Mouse (Mus musculus): ENCODE measurements at regions not wholly inside any gene's neighbourhood (a gene's known extent, or its start where the extent isn't known, plus 50 kb on each side); places are given as distances from the start of the nearest gene placed in this dataset.

DNA sequence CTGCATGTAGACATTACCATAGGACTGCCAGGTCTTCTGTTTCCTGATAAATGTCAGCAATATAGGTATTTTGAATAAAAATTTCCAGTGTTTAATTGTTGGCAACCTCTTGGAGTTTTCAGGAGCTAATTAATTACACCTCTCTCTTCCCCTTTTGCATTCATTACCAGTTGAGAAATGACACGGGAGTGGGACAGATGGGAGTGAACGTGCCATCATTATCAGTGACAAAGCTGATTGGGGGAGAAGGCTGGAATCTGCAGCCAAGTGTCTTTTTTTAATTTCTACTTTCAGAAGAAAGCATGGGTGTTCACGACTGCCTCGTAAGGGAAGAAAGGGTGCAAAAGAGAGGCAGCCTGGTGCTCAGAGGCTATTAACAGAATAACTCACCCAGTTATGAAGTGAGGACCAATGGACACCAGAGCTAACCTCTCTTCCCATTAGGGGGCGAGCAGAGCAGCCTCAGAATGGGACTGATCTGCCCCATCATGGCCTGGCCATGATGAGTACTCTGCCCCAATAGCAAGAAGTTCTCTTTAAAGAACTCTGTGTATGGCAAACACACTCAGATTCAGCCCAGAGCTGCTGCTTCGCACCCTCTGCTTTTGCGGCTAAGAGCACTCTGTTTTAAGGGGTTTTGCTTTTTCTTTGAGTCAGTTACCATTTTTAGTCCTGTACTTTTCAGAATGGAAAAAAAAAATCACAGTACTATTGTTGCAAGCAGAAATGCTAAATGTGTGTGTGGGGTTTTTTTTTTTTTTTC lies 55.1 kb upstream of the Spdl1 start:
- Histone ChIP-seq H3K79me2 (ENCODE audit: control insufficient read depth, insufficient read depth, low read length, poor library complexity) (no peaks in the 10 kb centered on the region), H3K27me3 (ENCODE audit: control insufficient read depth in 1 of 2, insufficient read depth in 2 of 2, low read length in 2 of 2) (peaks cover 0 to 3% of the 10 kb centered on the region in 2 experiments; a peak in 1 of 4 replicates), H3K9me3 (replicated peaks; ENCODE audit: insufficient read depth, low read length) (no peaks in the 10 kb centered on the region), H3K4me3 (ENCODE audit: control insufficient read depth in 1 of 2, insufficient read depth in 1 of 2, low read depth in 2 of 2, low read length in 2 of 2) (no peak overlapping the region), H3K36me3 (ENCODE audit: control insufficient read depth in 1 of 2, insufficient read depth in 2 of 2, low read length in 2 of 2) (no peaks in the 10 kb centered on the region), H3K4me1 (ENCODE audit: control insufficient read depth in 1 of 2, insufficient read depth in 2 of 2, low read length in 2 of 2) (no peaks in the 10 kb centered on the region), H3K9ac (ENCODE audit: control insufficient read depth, low read depth, low read length, poor library complexity, severe bottlenecking) (no peak overlapping the region), H3K27ac (ENCODE audit: control insufficient read depth, low read depth, low read length) (no peak overlapping the region)
- TF ChIP-seq MAFK (IDR thresholded peaks at IDR 0.05; ENCODE audit: borderline replicate concordance, low read depth, low read length) (no peak), SMC3 (IDR thresholded peaks at IDR 0.05; ENCODE audit: low read depth, low read length) (no peak), POLR2A (IDR thresholded peaks at IDR 0.05; ENCODE audit: control insufficient read depth in 1 of 2, insufficient read depth in 1 of 2, low read depth in 1 of 2, low read length in 2 of 2, poor library complexity in 1 of 2) (no peak), TAL1 (IDR thresholded peaks at IDR 0.05; ENCODE audit: low read length) (no peak), CHD1 (IDR thresholded peaks at IDR 0.05; ENCODE audit: low read depth, low read length) (no peak), CHD2 (IDR thresholded peaks at IDR 0.05; ENCODE audit: low read length) (no peak), KAT2A (conservative IDR thresholded peaks at IDR 0.05; ENCODE audit: low read depth, low read length) (no peak), CTCF (IDR thresholded peaks at IDR 0.05 in 2 of 3, conservative IDR thresholded peaks at IDR 0.05 in 1 of 3; ENCODE audit: control insufficient read depth in 1 of 3, insufficient read depth in 1 of 3, low read depth in 2 of 3, low read length in 3 of 3, poor library complexity in 1 of 3, severe bottlenecking in 1 of 3) (no peak)
- DNase-seq (ENCODE audit: low read depth, low spot score) = no peak

DNA sequence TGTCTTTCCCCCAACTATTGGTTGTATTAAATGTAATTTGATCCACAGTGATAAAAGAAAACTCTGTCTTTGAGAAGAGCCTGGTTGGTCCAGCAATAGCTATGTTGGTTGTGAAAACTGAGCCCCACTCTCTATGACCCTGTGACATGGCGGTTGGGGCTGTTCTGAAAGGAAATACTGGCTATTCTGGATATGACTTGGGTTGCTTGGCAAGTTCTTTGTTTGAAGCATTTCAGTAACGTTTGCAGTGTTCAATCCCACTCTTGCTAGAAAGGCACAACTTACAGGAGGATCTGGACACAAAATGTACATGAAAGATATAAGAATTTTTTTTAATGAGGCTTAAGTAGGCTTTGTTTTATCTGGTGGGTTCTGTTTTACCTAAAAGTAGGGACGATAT lies 54.1 kb upstream of the Spdl1 start:
- H3K9me3 ChIP-seq (replicated peaks; ENCODE audit: insufficient read depth, low read length) = no peaks in the 10 kb centered on the region
- H3K27me3 ChIP-seq (ENCODE audit: control insufficient read depth in 1 of 2, insufficient read depth in 2 of 2, low read length in 2 of 2) = peaks cover 0 to 5% of the 10 kb centered on the region in 2 experiments; a peak in 3 of 4 replicates
- no peak overlapping the region for H3K27ac ChIP-seq (ENCODE audit: control insufficient read depth, low read depth, low read length)
- H3K79me2 ChIP-seq (ENCODE audit: control insufficient read depth, insufficient read depth, low read length, poor library complexity) = no peaks in the 10 kb centered on the region
- TF ChIP-seq TBP (IDR thresholded peaks at IDR 0.05; ENCODE audit: low read depth, low read length) (no peak), MXI1 (IDR thresholded peaks at IDR 0.05; ENCODE audit: low read depth, low read length) (no peak), GATA1 (IDR thresholded peaks at IDR 0.05; ENCODE audit: low read depth, low read length) (no peak), POLR2A (IDR thresholded peaks at IDR 0.05; ENCODE audit: control insufficient read depth in 1 of 2, insufficient read depth in 1 of 2, low read depth in 1 of 2, low read length in 2 of 2, poor library complexity in 1 of 2) (no peak), MAFK (IDR thresholded peaks at IDR 0.05; ENCODE audit: borderline replicate concordance, low read depth, low read length) (no peak), ZMIZ1 (IDR thresholded peaks at IDR 0.05; ENCODE audit: low read depth, low read length) (no peak), POLR2AphosphoS2 (IDR thresholded peaks at IDR 0.05; ENCODE audit: low read length) (no peak), E2F4 (IDR thresholded peaks at IDR 0.05; ENCODE audit: borderline replicate concordance, low read depth, low read length) (no peak), RCOR1 (IDR thresholded peaks at IDR 0.05; ENCODE audit: low read depth, low read length) (no peak), CHD2 (IDR thresholded peaks at IDR 0.05; ENCODE audit: low read length) (no peak), CHD1 (IDR thresholded peaks at IDR 0.05; ENCODE audit: low read depth, low read length) (no peak)
- no peak overlapping the region for H3K4me3 ChIP-seq (ENCODE audit: control insufficient read depth in 1 of 2, insufficient read depth in 1 of 2, low read depth in 2 of 2, low read length in 2 of 2)
- no peak overlapping the region for H3K9ac ChIP-seq (ENCODE audit: control insufficient read depth, low read depth, low read length, poor library complexity, severe bottlenecking)
- no peaks in the 10 kb centered on the region for H3K36me3 ChIP-seq (ENCODE audit: control insufficient read depth in 1 of 2, insufficient read depth in 2 of 2, low read length in 2 of 2)
- no peak for DNase-seq (ENCODE audit: low read depth, low spot score)
- no peaks in the 10 kb centered on the region for H3K4me1 ChIP-seq (ENCODE audit: control insufficient read depth in 1 of 2, insufficient read depth in 2 of 2, low read length in 2 of 2)
